Mouse (Mus musculus) MEL (cell line): ENCODE measurements around the gene Ddx46. TPM values are rescaled to one million over a fixed set of nuclear protein-coding genes. Genes with fewer than 3 reads are reported as not detected.

Experiments
- DNase-seq: peaks from one replicate; pipeline ENCODE4 v3.0.0; 2011; ENCODE audit warnings: low read depth, low spot score
- H3K27ac ChIP-seq: 2 replicates; pipeline ENCODE4 v1.5.1; 2012; ENCODE audit warnings: low read depth, mild to moderate bottlenecking, control low read depth, low read length, moderate library complexity; ENCODE audit not compliant: control insufficient read depth
- H3K27me3 ChIP-seq, 2 experiments: fragments of 150-350 bp in 1 of 2; sonication (generic) in 1 of 2; 2 replicates each; pipeline ENCODE4 v1.6.1; 2012; ENCODE audit warnings: low read length in 2 of 2, mild to moderate bottlenecking in 2 of 2, improper control_type of control experiment in 1 of 2, moderate library complexity in 1 of 2; ENCODE audit not compliant: insufficient read depth in 2 of 2, control insufficient read depth in 1 of 2
- H3K36me3 ChIP-seq, 2 experiments: 2 replicates each; pipeline ENCODE4 v1.6.1; 2012 to 2014; ENCODE audit warnings: low read length in 2 of 2, improper control_type of control experiment in 1 of 2, inconsistent platforms in 1 of 2, mild to moderate bottlenecking in 1 of 2; ENCODE audit not compliant: insufficient read depth in 2 of 2, control insufficient read depth in 1 of 2
- H3K4me1 ChIP-seq, 2 experiments: fragments of 150-350 bp in 1 of 2; sonication (generic) in 1 of 2; 2 replicates each; pipeline ENCODE4 v1.6.1; 2012; ENCODE audit warnings: low read length in 2 of 2, improper control_type of control experiment in 1 of 2, mild to moderate bottlenecking in 1 of 2; ENCODE audit not compliant: insufficient read depth in 2 of 2, control insufficient read depth in 1 of 2
- H3K4me3 ChIP-seq, 2 experiments: fragments of 150-350 bp in 1 of 2; sonication (generic) in 1 of 2; 2 replicates each; pipeline ENCODE4 v1.5.1; 2012; ENCODE audit warnings: low read depth in 2 of 2, low read length in 2 of 2, mild to moderate bottlenecking in 2 of 2, moderate library complexity in 2 of 2, control low read depth in 1 of 2, improper control_type of control experiment in 1 of 2; ENCODE audit not compliant: control insufficient read depth in 1 of 2, insufficient read depth in 1 of 2
- H3K79me2 ChIP-seq: 2 replicates; pipeline ENCODE4 v1.6.1; 2012; ENCODE audit warnings: mild to moderate bottlenecking, low read length, moderate library complexity; ENCODE audit not compliant: control insufficient read depth, poor library complexity, insufficient read depth
- H3K9ac ChIP-seq: 2 replicates; pipeline ENCODE4 v1.6.1; 2012; ENCODE audit warnings: low read depth, mild to moderate bottlenecking, control low read depth, low read length, moderate library complexity; ENCODE audit not compliant: control insufficient read depth, poor library complexity, severe bottlenecking
- H3K9me3 ChIP-seq: fragments of 150-350 bp; sonication (generic); replicated peaks from 2 replicates; pipeline ENCODE4 v1.6.1; 2012; ENCODE audit warnings: mild to moderate bottlenecking, low read length, improper control_type of control experiment, moderate library complexity; ENCODE audit not compliant: insufficient read depth
- CHD1 ChIP-seq: IDR thresholded peaks from 2 replicates; pipeline ENCODE4 v1.6.1; 2012; ENCODE audit warnings: low read depth, mild to moderate bottlenecking, inconsistent platforms, low read length, improper control_type of control experiment
- CHD2 ChIP-seq: IDR thresholded peaks from 2 replicates; pipeline ENCODE4 v1.6.1; 2011; ENCODE audit warnings: low read length, improper control_type of control experiment
- ELF1 ChIP-seq: IDR thresholded peaks from 2 replicates; pipeline ENCODE4 v1.6.1; 2014; ENCODE audit warnings: low read depth, mild to moderate bottlenecking, inconsistent platforms, low read length, improper control_type of control experiment, moderate library complexity
- EP300 ChIP-seq, 2 experiments: IDR thresholded peaks; 2 replicates each; pipeline ENCODE4 v1.6.1; 2011; ENCODE audit warnings: improper control_type of control experiment in 2 of 2, low read length in 2 of 2, low read depth in 1 of 2, mild to moderate bottlenecking in 1 of 2
- ETS1 ChIP-seq: IDR thresholded peaks from 2 replicates; pipeline ENCODE4 v1.6.1; 2012; ENCODE audit warnings: low read depth, mild to moderate bottlenecking, inconsistent platforms, low read length, improper control_type of control experiment, moderate library complexity
- GABPA ChIP-seq: IDR thresholded peaks from 2 replicates; pipeline ENCODE4 v1.6.1; 2012; ENCODE audit warnings: low read depth, mild to moderate bottlenecking, inconsistent platforms, low read length, improper control_type of control experiment, moderate library complexity
- HCFC1 ChIP-seq: IDR thresholded peaks from 2 replicates; pipeline ENCODE4 v1.6.1; 2012; ENCODE audit warnings: low read depth, mild to moderate bottlenecking, inconsistent platforms, low read length, improper control_type of control experiment, moderate library complexity
- MAFK ChIP-seq: IDR thresholded peaks from 2 replicates; pipeline ENCODE4 v1.6.1; 2011; ENCODE audit warnings: low read depth, mild to moderate bottlenecking, low read length, improper control_type of control experiment, borderline replicate concordance
- MAX ChIP-seq: IDR thresholded peaks from 2 replicates; pipeline ENCODE4 v1.6.1; 2011; ENCODE audit warnings: low read length, improper control_type of control experiment
- MXI1 ChIP-seq: IDR thresholded peaks from 2 replicates; pipeline ENCODE4 v1.6.1; 2011; ENCODE audit warnings: mild to moderate bottlenecking, low read depth, low read length, improper control_type of control experiment
- MYC ChIP-seq: IDR thresholded peaks from 2 replicates; pipeline ENCODE4 v1.6.1; 2011; ENCODE audit warnings: low read depth, mild to moderate bottlenecking, low read length, improper control_type of control experiment, moderate library complexity
- NRF1 ChIP-seq: IDR thresholded peaks from 2 replicates; pipeline ENCODE4 v1.6.1; 2014; ENCODE audit warnings: low read depth, mild to moderate bottlenecking, inconsistent platforms, low read length, improper control_type of control experiment, moderate library complexity; ENCODE audit not compliant: poor library complexity, insufficient read depth, severe bottlenecking
- POLR2A ChIP-seq, 2 experiments: IDR thresholded peaks; 2 replicates each; pipeline ENCODE4 v1.6.1; 2011 to 2012; ENCODE audit warnings: low read length in 2 of 2, mild to moderate bottlenecking in 2 of 2, control low read depth in 1 of 2, improper control_type of control experiment in 1 of 2, low read depth in 1 of 2, moderate library complexity in 1 of 2; ENCODE audit not compliant: control insufficient read depth in 1 of 2, insufficient read depth in 1 of 2, poor library complexity in 1 of 2
- POLR2AphosphoS2 ChIP-seq: IDR thresholded peaks from 2 replicates; pipeline ENCODE4 v1.6.1; 2011; ENCODE audit warnings: low read length, improper control_type of control experiment
- SIN3A ChIP-seq: IDR thresholded peaks from 2 replicates; pipeline ENCODE4 v1.6.1; 2012; ENCODE audit warnings: low read length, improper control_type of control experiment, inconsistent platforms
- SMC3 ChIP-seq: IDR thresholded peaks from 2 replicates; pipeline ENCODE4 v1.6.1; 2011; ENCODE audit warnings: low read depth, low read length, improper control_type of control experiment
- TAL1 ChIP-seq: IDR thresholded peaks from 2 replicates; pipeline ENCODE4 v1.6.1; 2012; ENCODE audit warnings: mild to moderate bottlenecking, inconsistent platforms, low read length, moderate library complexity, mixed read lengths
- TBP ChIP-seq: IDR thresholded peaks from 2 replicates; pipeline ENCODE4 v1.8.0; 2011; ENCODE audit warnings: low read depth, low read length, improper control_type of control experiment
- TCF12 ChIP-seq: IDR thresholded peaks from 2 replicates; pipeline ENCODE4 v1.6.1; 2014; ENCODE audit warnings: low read depth, mild to moderate bottlenecking, inconsistent platforms, low read length, improper control_type of control experiment, moderate library complexity
- USF2 ChIP-seq, 2 experiments: IDR thresholded peaks; 2 replicates each; pipeline ENCODE4 v1.6.1; 2011 to 2012; ENCODE audit warnings: improper control_type of control experiment in 2 of 2, low read length in 2 of 2, borderline replicate concordance in 1 of 2, inconsistent platforms in 1 of 2, low read depth in 1 of 2, mild to moderate bottlenecking in 1 of 2; ENCODE audit not compliant: insufficient read depth in 1 of 2
- ZKSCAN1 ChIP-seq: IDR thresholded peaks from 2 replicates; pipeline ENCODE4 v1.6.1; 2012; ENCODE audit warnings: low read depth, mild to moderate bottlenecking, inconsistent platforms, low read length, improper control_type of control experiment, moderate library complexity
- ZMIZ1 ChIP-seq: IDR thresholded peaks from 2 replicates; pipeline ENCODE4 v1.6.1; 2012; ENCODE audit warnings: low read depth, mild to moderate bottlenecking, inconsistent platforms, low read length, improper control_type of control experiment, moderate library complexity
- ZNF384 ChIP-seq: IDR thresholded peaks from 2 replicates; pipeline ENCODE4 v1.6.1; 2012; ENCODE audit warnings: low read depth, mild to moderate bottlenecking, inconsistent platforms, low read length, improper control_type of control experiment
- polyA plus RNA-seq, 2 experiments: library from polyadenylated mRNA; stranded (reverse) in 1 of 2; unstranded in 1 of 2; fragments of >175 nt in 1 of 2; fragments of >200 nt in 1 of 2; gene quantifications; 2 replicates each; pipeline versions ENCODE4 v1.2.1 to v1.2.4; 2012; ENCODE audit warnings: low replicate concordance in 2 of 2, low read depth in 1 of 2; ENCODE audit not compliant: insufficient read length in 2 of 2, insufficient read depth in 1 of 2, missing spikeins in 1 of 2
- total RNA-seq: library from RNA; depleted of rRNA; stranded (reverse); fragments of 300-350 nt; gene quantifications from 2 replicates; pipeline ENCODE4 v1.2.3, GENCODE M21; 2012

Ddx46 gene
- total and polyA plus RNA-seq, 3 experiments = 58.3 to 122 (median 89.5) TPM

GRCm38 (mm10) chr13:55721516-55721915 is 86.7 kb downstream of the Ddx46 start:
- no peak for TF ChIP-seq ZKSCAN1
- no peak for TF ChIP-seq TCF12
- TF ChIP-seq TBP = no peak
- TF ChIP-seq GABPA = no peak
- no peak for TF ChIP-seq MXI1
- TF ChIP-seq POLR2AphosphoS2 = no peak
- TF ChIP-seq MYC = no peak
- TF ChIP-seq CHD2 = no peak
- TF ChIP-seq ZNF384 = no peak
- no peak for TF ChIP-seq POLR2A (IDR thresholded peaks at IDR 0.05; ENCODE audit: control insufficient read depth in 1 of 2, insufficient read depth in 1 of 2, low read depth in 1 of 2, low read length in 2 of 2, poor library complexity in 1 of 2)
- TF ChIP-seq ELF1 = no peak
- TF ChIP-seq SMC3 = no peak
- TF ChIP-seq ZMIZ1 = no peak
- TF ChIP-seq EP300 (IDR thresholded peaks at IDR 0.05; ENCODE audit: low read depth in 1 of 2, low read length in 2 of 2) = no peak
- no peak for TF ChIP-seq CHD1
- TF ChIP-seq MAX = no peak
- TF ChIP-seq HCFC1 = no peak
- no peak for TF ChIP-seq ETS1
- no peak for TF ChIP-seq TAL1
- no peak for DNase-seq
- H3K79me2 ChIP-seq = no peaks in the 10 kb centered on the region

GRCm38 (mm10) chr13:55721995-55722394 is 87.2 kb downstream of the Ddx46 start:
- H3K9ac ChIP-seq = no peak overlapping the region
- peaks cover 0 to 2% of the 10 kb centered on the region in 2 experiments; a peak in 2 of 4 replicates for H3K36me3 ChIP-seq
- H3K79me2 ChIP-seq = peaks cover under 1% of the 10 kb centered on the region; the same call in 1 of the 2 replicates
- no peak for TF ChIP-seq MAFK
- no peak for TF ChIP-seq POLR2AphosphoS2
- no peak for TF ChIP-seq SIN3A
- no peak for TF ChIP-seq NRF1
- no peak for TF ChIP-seq CHD2
- TF ChIP-seq ZMIZ1 = no peak
- TF ChIP-seq USF2 (IDR thresholded peaks at IDR 0.05; ENCODE audit: borderline replicate concordance in 1 of 2, insufficient read depth in 1 of 2, low read depth in 1 of 2, low read length in 2 of 2) = no peak
- H3K4me1 ChIP-seq = no peaks in the 10 kb centered on the region; a peak in 1 of 4 replicates
- H3K9me3 ChIP-seq = no peaks in the 10 kb centered on the region
- H3K27ac ChIP-seq = no peak overlapping the region
- no peak for DNase-seq
- H3K4me3 ChIP-seq = no peak overlapping the region
- H3K27me3 ChIP-seq = no peaks in the 10 kb centered on the region

More at GRCm38 (mm10) chr13:55721516-55721915, 86.7 kb downstream of the Ddx46 start:
- Histone ChIP-seq H3K4me3 (no peak overlapping the region), H3K36me3 (peaks cover 0 to 2% of the 10 kb centered on the region in 2 experiments; a peak in 2 of 4 replicates), H3K27me3 (no peaks in the 10 kb centered on the region), H3K4me1 (no peaks in the 10 kb centered on the region), H3K9ac (no peak overlapping the region), H3K9me3 (no peaks in the 10 kb centered on the region), H3K27ac (no peak overlapping the region)
